Mouse (Mus musculus) stomach, postnatal 0 days (tissue): Measurements from ENCODE around the gene Cers6. TPM values are rescaled to one million over a fixed set of nuclear protein-coding genes. Genes with fewer than 3 reads are reported as not detected.
A peak's percentile ranks its signal among the peaks of the same experiment; 100 is the strongest.

ENCODE experiments used
- ATAC-seq: fragments of 200-750 bp; cut with Nextera tagmentation; 2 replicates; pipeline ENCODE4 v1.8.0; 2017; ENCODE audit not compliant: low FRiP score, low TSS enrichment
- DNase-seq: peaks from one replicate; pipeline ENCODE4 v3.0.0-alpha.2; 2016; ENCODE audit warnings: low spot score
- H3K27ac ChIP-seq: fragments of 300-500 bp; sonication (generic); replicated peaks from 2 replicates; pipeline ENCODE4 v1.5.1; 2014; ENCODE audit warnings: mild to moderate bottlenecking, control low read depth
- H3K27me3 ChIP-seq: fragments of 300-500 bp; sonication (generic); 2 replicates; pipeline ENCODE4 v1.6.1; 2014; ENCODE audit warnings: low read length; ENCODE audit not compliant: control insufficient read depth, insufficient read depth
- H3K36me3 ChIP-seq: fragments of 300-500 bp; sonication (generic); 2 replicates; pipeline ENCODE4 v1.6.1; 2014; ENCODE audit warnings: low read length, mixed read lengths; ENCODE audit not compliant: control insufficient read depth, insufficient read depth
- H3K4me1 ChIP-seq: fragments of 300-500 bp; sonication (generic); replicated peaks from 2 replicates; pipeline ENCODE4 v1.6.1; 2014; ENCODE audit warnings: antibody characterized with exemption; ENCODE audit not compliant: control insufficient read depth, insufficient read depth
- H3K4me2 ChIP-seq: fragments of 300-500 bp; sonication (generic); replicated peaks from 2 replicates; pipeline ENCODE4 v1.6.1; 2014; ENCODE audit warnings: low read depth, mild to moderate bottlenecking, control low read depth, moderate library complexity
- H3K4me3 ChIP-seq: fragments of 300-500 bp; sonication (generic); 2 replicates; pipeline ENCODE4 v1.5.1; 2014; ENCODE audit warnings: low read depth, low read length, control low read depth
- H3K9ac ChIP-seq: fragments of 300-500 bp; sonication (generic); 2 replicates; pipeline ENCODE4 v1.6.1; 2014; ENCODE audit warnings: mild to moderate bottlenecking, low read length, control low read depth, mixed read lengths
- H3K9me3 ChIP-seq: fragments of 300-500 bp; sonication (generic); 2 replicates; pipeline ENCODE4 v1.6.1; 2016; ENCODE audit warnings: low read length; ENCODE audit not compliant: control insufficient read depth
- CTCF ChIP-seq: IDR thresholded peaks from 2 replicates; pipeline ENCODE4 v1.5.1; 2016; ENCODE audit warnings: antibody characterized with exemption, low read depth, mild to moderate bottlenecking, moderate library complexity
- EP300 ChIP-seq: optimal IDR thresholded peaks from 2 replicates; pipeline ENCODE3; 2016; ENCODE audit warnings: antibody characterized with exemption
- WGBS: fragments of 180-500 bp; shearing (Covaris S2); extraction: QIAGEN DNeasy Blood & Tissue Kit; methylation state at CpG from one replicate; pipeline ENCODE4 v1.1.7; 2014; 5-methylcytosine and 5-hydroxymethylcytosine counted together
- polyA plus RNA-seq: library from polyadenylated mRNA; unstranded; fragments of >200 nt; fragmentation: Nextera tagmentation; extraction: Ambion mirVana; gene quantifications from 2 replicates; pipeline ENCODE4 v1.2.1, GENCODE M21; 2015

The Cers6 gene
- polyA plus RNA-seq, 1 experiment from 2014 or later: 8.0 TPM

DNA sequence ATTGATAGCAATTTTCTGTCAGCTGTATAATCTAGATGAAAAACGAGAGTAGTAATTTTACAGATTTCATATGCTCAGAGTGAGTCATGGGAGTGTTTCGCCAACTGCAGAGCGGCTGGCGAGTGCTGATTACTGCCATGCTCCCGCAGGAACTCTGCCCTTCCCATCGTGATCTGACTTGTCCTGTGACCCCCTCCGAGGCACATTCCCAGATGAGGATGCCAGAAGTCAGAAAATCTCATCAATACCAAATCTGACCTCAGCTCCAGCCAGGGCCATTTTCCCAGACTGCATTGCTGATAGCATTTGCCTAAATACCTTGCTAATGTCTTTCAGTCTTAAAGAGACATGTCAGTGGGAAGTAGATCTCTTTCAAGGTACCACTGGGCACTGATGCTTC, 187.9 kb downstream of the Cers6 start:
- no peak for ATAC-seq
- no peak for TF ChIP-seq EP300
- no peak for TF ChIP-seq CTCF
- Histone ChIP-seq H3K4me3 (no peak overlapping the region), H3K9ac (no peak overlapping the region), H3K4me2 (no peak overlapping the region), H3K27me3 (no peaks in the 10 kb centered on the region), H3K4me1 (no peaks in the 10 kb centered on the region), H3K9me3 (no peaks in the 10 kb centered on the region), H3K27ac (no peak overlapping the region), H3K36me3 (no peaks in the 10 kb centered on the region)
- 55% methylated on average over 7 of the region's 7 CpGs for WGBS
- no peak for DNase-seq

DNA sequence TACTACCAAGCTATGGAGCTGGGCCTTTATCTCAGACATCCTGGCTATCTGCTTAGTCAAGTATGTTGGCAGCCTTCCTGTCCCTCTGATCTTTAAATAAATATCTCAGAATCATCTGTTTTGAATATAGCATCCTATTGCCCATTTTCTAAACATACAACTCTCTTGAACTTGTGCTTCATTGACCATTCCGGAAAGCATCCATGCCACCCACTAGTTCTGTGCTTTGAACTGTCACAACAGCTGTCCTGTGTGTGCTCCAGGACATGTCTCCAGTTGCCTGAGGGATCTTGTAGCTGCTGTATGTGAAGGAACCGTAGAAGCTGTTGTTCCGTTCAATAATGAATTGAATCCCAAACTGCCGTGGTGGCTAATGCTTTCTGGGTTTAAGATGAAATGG, 188.9 kb downstream of the Cers6 start:
- H3K9me3 ChIP-seq: no peaks in the 10 kb centered on the region
- H3K4me1 ChIP-seq: no peaks in the 10 kb centered on the region
- DNase-seq: no peak
- no peak overlapping the region for H3K9ac ChIP-seq
- H3K4me3 ChIP-seq: no peak overlapping the region
- TF ChIP-seq CTCF (no peak), EP300 (no peak)
- H3K27me3 ChIP-seq: no peaks in the 10 kb centered on the region
- H3K36me3 ChIP-seq: no peaks in the 10 kb centered on the region
- no peak overlapping the region for H3K4me2 ChIP-seq
- H3K27ac ChIP-seq: no peak overlapping the region
- 77% methylated on average over 4 of the region's 4 CpGs for WGBS
- no peak for ATAC-seq

DNA sequence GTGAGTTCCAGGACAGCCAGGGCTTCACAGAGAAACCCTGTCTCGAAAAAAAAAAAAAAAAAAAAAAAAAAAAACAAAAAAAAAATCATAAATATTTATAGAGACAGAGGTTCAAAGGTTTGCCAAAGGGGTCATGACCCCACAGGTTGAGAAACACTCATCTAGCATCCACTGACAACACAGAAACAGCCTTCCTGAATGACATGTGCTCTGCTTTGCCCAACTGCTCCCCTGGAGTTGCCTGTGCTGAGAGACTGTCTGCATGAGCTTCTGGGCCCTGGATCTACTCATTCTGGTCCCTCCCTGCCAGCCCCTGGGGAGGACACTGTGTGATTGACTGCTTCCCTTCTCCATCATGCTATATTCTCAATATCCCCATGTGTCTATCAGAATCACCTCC, 190.4 kb downstream of the Cers6 start:
- H3K36me3 ChIP-seq: no peaks in the 10 kb centered on the region
- no peaks in the 10 kb centered on the region for H3K9me3 ChIP-seq
- no peak overlapping the region for H3K4me2 ChIP-seq
- H3K4me1 ChIP-seq: no peaks in the 10 kb centered on the region
- WGBS: 44% methylated on average over 1 of the region's 1 CpGs
- H3K4me3 ChIP-seq: no peak overlapping the region
- no peak for DNase-seq
- no peak for TF ChIP-seq CTCF
- no peak for TF ChIP-seq EP300
- no peak overlapping the region for H3K9ac ChIP-seq
- no peaks in the 10 kb centered on the region for H3K27me3 ChIP-seq
- no peak for ATAC-seq
- no peak overlapping the region for H3K27ac ChIP-seq

DNA sequence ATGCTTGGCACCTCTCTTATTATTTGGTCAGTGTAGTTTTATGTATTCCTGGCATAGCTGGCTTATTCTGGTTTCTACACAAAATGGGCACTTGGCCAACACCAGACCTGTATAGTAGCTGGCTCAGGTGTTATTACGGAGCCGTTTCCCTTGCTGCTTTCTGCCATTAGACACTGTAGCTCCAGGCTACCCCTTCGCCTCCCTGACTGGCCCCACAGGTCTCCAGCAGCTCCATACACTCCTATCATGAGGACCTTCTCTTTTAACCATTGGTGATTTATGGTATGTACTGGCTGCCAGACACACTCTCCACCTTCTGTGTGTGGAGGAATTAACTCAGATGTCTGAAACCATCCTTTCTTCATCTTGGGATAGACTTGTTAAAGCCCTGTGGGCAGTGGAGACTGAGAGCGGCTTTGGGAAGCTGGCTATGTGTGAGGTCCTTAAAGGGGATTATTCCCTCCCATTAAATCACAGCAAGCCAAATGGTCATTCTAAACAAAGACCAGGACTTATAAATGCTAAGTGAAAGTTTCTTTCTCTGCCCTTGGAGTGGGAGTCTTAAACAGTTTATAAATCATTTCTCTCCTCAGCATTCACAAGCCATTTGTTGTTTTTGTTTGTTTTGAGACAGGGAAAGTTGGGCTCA, 192.1 kb downstream of the Cers6 start:
- Histone ChIP-seq H3K4me2 (no peak overlapping the region), H3K4me3 (no peak overlapping the region), H3K27ac (no peak overlapping the region), H3K36me3 (no peaks in the 10 kb centered on the region), H3K4me1 (no peaks in the 10 kb centered on the region), H3K9ac (no peak overlapping the region), H3K27me3 (no peaks in the 10 kb centered on the region), H3K9me3 (no peaks in the 10 kb centered on the region)
- no peak for TF ChIP-seq CTCF
- TF ChIP-seq EP300: no peak
- no peak for ATAC-seq
- no peak for DNase-seq
- 43% methylated on average over 4 of the region's 4 CpGs for WGBS

DNA sequence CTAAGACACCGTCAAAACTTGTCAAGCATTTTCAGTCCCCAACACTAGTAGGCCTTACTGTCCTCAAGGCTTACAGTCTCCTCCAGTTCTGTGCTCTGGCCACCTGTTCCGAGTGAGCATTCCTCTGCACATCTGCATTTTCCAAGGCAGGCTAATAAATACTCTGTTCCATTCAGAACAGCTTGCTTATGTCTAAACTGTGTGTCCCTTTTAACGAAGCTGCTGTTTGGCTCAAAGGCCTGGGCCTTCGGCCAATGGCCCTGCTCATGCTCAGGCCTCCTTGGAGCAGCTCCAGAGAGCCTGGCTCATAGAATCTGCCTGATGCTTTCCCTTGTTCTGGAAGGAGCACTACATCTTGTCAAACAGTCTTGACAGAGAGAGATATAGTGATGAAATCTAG, 193.0 kb downstream of the Cers6 start:
- 37% methylated on average over 4 of the region's 4 CpGs for WGBS
- H3K4me1 ChIP-seq: no peaks in the 10 kb centered on the region
- peak; percentile 71; the same call in 1 of the 2 replicates for ATAC-seq
- no peak overlapping the region for H3K4me2 ChIP-seq
- H3K27ac ChIP-seq: no peak overlapping the region
- no peaks in the 10 kb centered on the region for H3K9me3 ChIP-seq
- H3K27me3 ChIP-seq: no peaks in the 10 kb centered on the region
- no peaks in the 10 kb centered on the region for H3K36me3 ChIP-seq
- no peak overlapping the region for H3K9ac ChIP-seq
- peak; percentile 51 for DNase-seq
- H3K4me3 ChIP-seq: no peak overlapping the region
- TF ChIP-seq CTCF: no peak
- no peak for TF ChIP-seq EP300

DNA sequence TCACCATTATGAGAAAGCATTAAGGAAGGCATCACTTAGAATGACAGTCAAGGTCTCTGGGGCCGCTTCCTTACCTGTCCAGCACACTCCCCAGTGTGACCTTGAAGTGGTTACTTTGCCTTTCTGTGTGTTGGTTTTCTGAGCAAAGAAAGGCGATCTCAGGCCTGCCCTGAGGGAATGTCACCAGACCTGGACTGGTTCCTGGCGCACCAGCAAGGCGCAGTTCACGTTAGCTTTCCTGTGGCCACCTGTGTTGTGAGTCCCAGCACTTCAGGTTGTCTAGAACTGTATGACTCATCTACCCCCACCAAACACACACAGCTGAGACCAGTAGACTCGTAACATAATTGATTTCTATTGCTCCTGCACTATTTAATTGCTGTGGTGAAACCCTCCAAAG, 193.9 kb downstream of the Cers6 start:
- no peaks in the 10 kb centered on the region for H3K27me3 ChIP-seq
- no peaks in the 10 kb centered on the region for H3K36me3 ChIP-seq
- DNase-seq (no peak), ATAC-seq (no peak)
- WGBS: 92% methylated on average over 6 of the region's 6 CpGs
- no peaks in the 10 kb centered on the region for H3K9me3 ChIP-seq
- TF ChIP-seq CTCF (no peak), EP300 (no peak)
- H3K9ac ChIP-seq: no peak overlapping the region
- no peak overlapping the region for H3K27ac ChIP-seq
- H3K4me3 ChIP-seq: no peak overlapping the region
- no peaks in the 10 kb centered on the region for H3K4me1 ChIP-seq
- H3K4me2 ChIP-seq: no peak overlapping the region
